Mouse (Mus musculus): Measurements from ENCODE around the gene Srp68. TPM values are rescaled to one million over a fixed set of nuclear protein-coding genes. Genes with fewer than 3 reads are reported as not detected.

Gene Srp68
- polyA plus RNA-seq, 1 experiment from 2014 or later, result 68.5 TPM

DNA sequence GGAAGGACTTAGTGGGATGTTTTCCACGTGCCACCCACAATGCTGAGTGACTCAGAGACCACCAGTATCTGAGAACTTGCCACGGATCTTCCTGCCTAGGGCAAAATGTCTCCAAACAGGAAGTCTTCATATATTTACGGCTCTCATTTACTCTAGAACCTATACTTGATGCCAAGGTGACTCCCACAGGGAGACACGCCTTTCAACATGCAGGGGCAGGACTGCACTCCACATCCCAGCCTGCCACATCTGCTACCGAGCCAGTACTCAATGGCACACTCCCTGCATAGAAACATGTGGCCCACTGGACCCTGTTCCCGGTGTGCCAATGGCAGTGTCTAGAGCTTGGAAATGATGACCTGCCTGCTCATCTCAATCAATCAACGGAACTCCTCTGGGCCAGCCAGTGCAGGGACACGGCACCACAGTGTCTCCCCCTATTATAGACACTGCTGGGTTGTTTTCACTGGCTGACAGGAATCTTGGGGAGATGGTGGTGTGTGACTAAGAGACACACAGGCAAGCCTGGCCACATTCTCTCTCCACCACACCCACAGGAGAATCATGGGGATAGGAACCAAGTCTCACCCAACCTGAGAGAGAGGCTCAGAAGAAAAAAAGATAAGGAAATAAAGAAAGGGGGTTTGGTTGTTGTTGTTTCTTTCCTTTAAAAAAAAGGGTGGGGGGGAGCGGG is 17.9 kb downstream of the Srp68 start:
- Histone ChIP-seq H3K27me3 (no peaks in the 10 kb centered on the region), H3K9ac (replicated peaks) (no peak overlapping the region), H3K27ac (no peak overlapping the region), H3K4me3 (replicated peaks) (no peak overlapping the region), H3K4me1 (replicated peaks) (no peaks in the 10 kb centered on the region), H3K9me3 (no peaks in the 10 kb centered on the region), H3K4me2 (replicated peaks) (no peak overlapping the region), H3K36me3 (peaks cover 95% of the 10 kb centered on the region)
- ATAC-seq, result no peak
- WGBS, result 92% methylated on average over 9 of the region's 9 CpGs

- ATAC-seq, result no peak
- no peak overlapping the region for H3K9ac ChIP-seq (replicated peaks)
- no peak overlapping the region for H3K4me2 ChIP-seq (replicated peaks)
- no peaks in the 10 kb centered on the region for H3K27me3 ChIP-seq
- 84% methylated on average over 22 of the region's 22 CpGs for WGBS
- no peaks in the 10 kb centered on the region for H3K9me3 ChIP-seq
- no peak overlapping the region for H3K27ac ChIP-seq
- H3K36me3 ChIP-seq, result peaks cover 95% of the 10 kb centered on the region
- H3K4me3 ChIP-seq (replicated peaks), result no peak overlapping the region
- H3K4me1 ChIP-seq (replicated peaks), result no peaks in the 10 kb centered on the region
Measured at GRCm38 (mm10) chr11:116255090-116255981, 18.7 kb downstream of the Srp68 start.

- H3K36me3 ChIP-seq, result peaks cover 95% of the 10 kb centered on the region
- H3K9ac ChIP-seq (replicated peaks), result no peak overlapping the region
- H3K4me1 ChIP-seq (replicated peaks), result no peaks in the 10 kb centered on the region
- no peaks in the 10 kb centered on the region for H3K9me3 ChIP-seq
- no peak overlapping the region for H3K27ac ChIP-seq
- WGBS, result 93% methylated on average over 9 of the region's 9 CpGs
- no peak overlapping the region for H3K4me2 ChIP-seq (replicated peaks)
- ATAC-seq, result no peak
- no peak overlapping the region for H3K4me3 ChIP-seq (replicated peaks)
- no peaks in the 10 kb centered on the region for H3K27me3 ChIP-seq
Measured at GRCm38 (mm10) chr11:116254627-116255026, 19.4 kb downstream of the Srp68 start.

DNA sequence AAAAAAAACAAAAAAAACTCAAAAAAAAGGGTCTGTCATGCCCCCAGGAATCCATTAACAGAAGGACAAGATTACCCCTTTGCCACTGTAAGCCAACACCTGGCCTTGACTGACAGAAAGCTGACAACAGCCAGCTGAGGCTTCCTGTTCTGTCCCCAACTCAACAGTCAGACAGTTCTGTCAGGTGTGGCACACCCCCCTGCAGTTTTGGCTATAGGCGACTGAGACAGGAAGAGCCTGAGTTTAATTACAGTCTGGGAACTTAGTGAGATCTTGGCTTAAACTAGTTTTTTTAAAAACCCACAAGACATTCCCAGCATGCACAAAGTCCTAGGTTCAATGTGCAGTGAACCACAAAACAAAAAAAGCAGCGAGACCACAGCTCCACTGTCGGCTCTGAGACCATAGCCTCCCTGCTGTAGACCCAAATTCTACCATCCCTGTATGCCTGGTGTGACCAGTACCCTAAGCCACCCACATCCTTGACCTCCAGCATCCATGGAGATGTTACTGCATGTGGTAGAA is 20.9 kb downstream of the Srp68 start:
- WGBS, result 88% methylated on average over 3 of the region's 3 CpGs
- Histone ChIP-seq H3K9me3 (no peaks in the 10 kb centered on the region), H3K27me3 (no peaks in the 10 kb centered on the region), H3K4me1 (replicated peaks) (no peaks in the 10 kb centered on the region), H3K4me2 (replicated peaks) (no peak overlapping the region), H3K9ac (replicated peaks) (no peak overlapping the region), H3K27ac (no peak overlapping the region), H3K4me3 (replicated peaks) (no peak overlapping the region), H3K36me3 (peaks cover 95% of the 10 kb centered on the region)
- no peak for ATAC-seq

DNA sequence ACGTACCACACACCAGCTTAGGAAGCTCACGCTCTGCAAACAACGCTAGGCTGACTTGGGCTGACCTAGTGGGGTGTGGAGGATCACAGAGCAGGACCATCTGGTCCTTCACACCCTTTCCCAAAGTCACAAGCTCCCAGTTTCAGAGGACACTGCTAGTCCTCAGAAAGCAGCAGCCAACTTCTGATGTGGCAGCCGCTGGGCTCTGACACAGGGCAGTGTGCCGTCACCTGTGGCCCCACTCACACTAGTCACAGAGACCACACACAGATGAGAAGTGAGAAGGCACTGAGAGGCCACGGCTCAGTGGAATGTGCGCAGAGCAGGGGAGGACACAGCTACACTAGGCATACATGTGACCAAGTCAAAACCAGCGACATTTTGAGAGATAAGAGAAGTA is 23.1 kb downstream of the Srp68 start:
- no peak overlapping the region for H3K27ac ChIP-seq
- no peak for ATAC-seq

GRCm38 (mm10) chr11:116247502-116248222 is 26.4 kb downstream of the Srp68 start:
- Histone ChIP-seq H3K4me2 (replicated peaks) (no peak overlapping the region), H3K4me1 (replicated peaks) (no peaks in the 10 kb centered on the region), H3K27ac (no peak overlapping the region), H3K27me3 (no peaks in the 10 kb centered on the region), H3K9me3 (no peaks in the 10 kb centered on the region), H3K36me3 (peaks cover 100% of the 10 kb centered on the region), H3K4me3 (replicated peaks) (no peak overlapping the region), H3K9ac (replicated peaks) (no peak overlapping the region)
- WGBS, result 86% methylated on average over 14 of the region's 14 CpGs
- ATAC-seq, result no peak

More for the DNA sequence above, 23.1 kb downstream of the Srp68 start:
- H3K4me2 ChIP-seq (replicated peaks), result no peak overlapping the region
- no peaks in the 10 kb centered on the region for H3K27me3 ChIP-seq
- H3K4me3 ChIP-seq (replicated peaks), result no peak overlapping the region
- no peaks in the 10 kb centered on the region for H3K4me1 ChIP-seq (replicated peaks)
- peaks cover 98% of the 10 kb centered on the region for H3K36me3 ChIP-seq
- H3K9me3 ChIP-seq, result no peaks in the 10 kb centered on the region
- 95% methylated on average over 8 of the region's 8 CpGs for WGBS
- no peak overlapping the region for H3K9ac ChIP-seq (replicated peaks)

- H3K4me1 ChIP-seq (replicated peaks), result no peaks in the 10 kb centered on the region
- H3K27me3 ChIP-seq, result no peaks in the 10 kb centered on the region
- no peak overlapping the region for H3K9ac ChIP-seq (replicated peaks)
- no peak overlapping the region for H3K4me2 ChIP-seq (replicated peaks)
- H3K4me3 ChIP-seq (replicated peaks), result no peak overlapping the region
- 74% methylated on average over 6 of the region's 6 CpGs for WGBS
- H3K9me3 ChIP-seq, result no peaks in the 10 kb centered on the region
- H3K36me3 ChIP-seq, result peaks cover 80% of the 10 kb centered on the region
- no peak overlapping the region for H3K27ac ChIP-seq
- ATAC-seq, result no peak
Measured at GRCm38 (mm10) chr11:116245616-116246015, 28.4 kb downstream of the Srp68 start.

DNA sequence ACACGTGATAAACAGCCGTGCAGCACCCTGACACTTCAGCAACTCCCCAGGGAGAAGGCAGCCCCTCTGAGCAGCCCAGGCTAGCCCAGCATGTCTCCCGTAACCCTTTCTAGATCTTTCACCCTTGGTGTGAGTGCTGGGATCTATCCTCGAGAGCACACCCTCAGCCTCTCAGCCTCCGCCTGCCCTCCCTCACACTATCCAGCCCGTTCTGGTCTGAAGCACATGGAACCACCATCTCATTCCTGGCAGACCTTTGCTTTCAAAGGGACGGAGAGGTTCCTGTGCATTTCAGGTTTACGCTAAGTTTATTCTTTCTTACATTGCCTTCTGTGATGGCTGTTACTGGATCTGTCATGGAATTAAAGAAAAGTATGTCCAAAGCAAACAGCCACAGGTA is 29.4 kb downstream of the Srp68 start:
- H3K4me3 ChIP-seq (replicated peaks), result no peak overlapping the region
- no peak overlapping the region for H3K27ac ChIP-seq
- WGBS, result 91% methylated on average over 8 of the region's 8 CpGs
- H3K9ac ChIP-seq (replicated peaks), result no peak overlapping the region
- H3K36me3 ChIP-seq, result peaks cover 70% of the 10 kb centered on the region
- no peaks in the 10 kb centered on the region for H3K27me3 ChIP-seq
- no peak for ATAC-seq
- H3K4me1 ChIP-seq (replicated peaks), result peaks cover 4% of the 10 kb centered on the region; the same call in 1 of the 2 replicates
- H3K9me3 ChIP-seq, result no peaks in the 10 kb centered on the region
- H3K4me2 ChIP-seq (replicated peaks), result no peak overlapping the region

GRCm38 (mm10) chr11:116241744-116242235 is 32.2 kb downstream of the Srp68 start:
- Histone ChIP-seq H3K9me3 (no peaks in the 10 kb centered on the region), H3K4me1 (replicated peaks) (peaks cover 10% of the 10 kb centered on the region; the same call in 1 of the 2 replicates), H3K27me3 (peaks cover 20% of the 10 kb centered on the region), H3K4me3 (replicated peaks) (no peak overlapping the region), H3K27ac (no peak overlapping the region), H3K9ac (replicated peaks) (0 out of 2 replicates have a peak overlapping the region, but pooled peaks have one; percentile 12), H3K36me3 (peaks cover 42% of the 10 kb centered on the region), H3K4me2 (replicated peaks) (no peak overlapping the region)
- 54% methylated on average over 12 of the region's 12 CpGs for WGBS
- ATAC-seq, result no peak

GRCm38 (mm10) chr11:116239797-116240196 is 34.2 kb downstream of the Srp68 start:
- Histone ChIP-seq H3K4me1 (replicated peaks) (peaks cover 10% of the 10 kb centered on the region; the same call in 1 of the 2 replicates), H3K4me3 (replicated peaks) (no peak overlapping the region), H3K27me3 (peaks cover 20% of the 10 kb centered on the region), H3K9ac (replicated peaks) (no peak overlapping the region), H3K9me3 (no peaks in the 10 kb centered on the region), H3K4me2 (replicated peaks) (no peak overlapping the region), H3K36me3 (peaks cover 22% of the 10 kb centered on the region), H3K27ac (no peak overlapping the region)
- no peak for ATAC-seq
- 12% methylated on average over 7 of the region's 7 CpGs for WGBS

DNA sequence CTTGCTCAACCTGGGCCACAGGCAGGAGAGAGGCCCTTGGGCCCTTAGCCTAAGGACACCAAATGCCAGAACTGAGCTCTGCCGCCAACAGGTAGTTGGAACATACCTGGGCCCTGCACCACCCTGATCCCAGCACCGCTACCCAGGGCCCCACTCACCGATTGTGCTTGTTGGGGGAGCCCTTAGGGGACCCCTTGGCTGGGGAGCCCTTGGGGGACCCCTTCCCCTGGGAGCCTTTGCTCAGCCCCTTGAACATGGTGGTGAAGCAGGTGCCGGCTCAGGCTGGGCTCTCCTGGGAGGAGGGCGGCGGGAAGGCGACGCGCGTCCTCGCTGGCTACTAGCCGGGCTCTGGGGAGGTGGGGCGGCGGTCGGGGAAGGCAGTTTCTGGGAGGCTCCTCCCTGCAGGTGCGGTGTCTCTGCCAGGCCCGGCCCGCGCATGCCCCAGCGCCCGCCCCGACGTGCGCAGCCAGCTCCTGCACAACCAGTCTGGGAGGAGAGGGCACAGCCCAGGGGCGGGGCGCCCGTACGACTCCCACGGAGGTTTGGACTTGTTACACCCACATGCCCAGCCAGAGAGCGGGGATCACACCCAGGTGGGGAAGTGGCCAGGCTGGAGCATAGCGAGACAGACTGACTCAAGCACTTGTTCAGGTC is 36.1 kb downstream of the Srp68 start, which contains the start of gene Evpl:
Gene Evpl, minus strand, starts transcription at position 336 of the 654 bp plus-strand sequence.
- Histone ChIP-seq H3K9ac (replicated peaks) (no peak within 1 kb of the TSS), H3K27me3 (peaks cover 28% of the 10 kb centered on the region), H3K9me3 (no peaks in the 10 kb centered on the region), H3K36me3 (peaks cover 2% of the 10 kb centered on the region; the same call in 1 of the 2 replicates), H3K4me3 (replicated peaks) (no peak within 1 kb of the TSS), H3K27ac (no peak within 1 kb of the TSS), H3K4me2 (replicated peaks) (peak within 1 kb of the TSS; percentile 6; the same call in 1 of the 2 replicates), H3K4me1 (replicated peaks) (peaks cover 10% of the 10 kb centered on the region; the same call in 1 of the 2 replicates)
- WGBS, result 11% methylated on average over 27 of the region's 31 CpGs
- ATAC-seq, result no peak; the same call in 1 of the 2 replicates
